Mouse (Mus musculus): ENCODE results near the gene Patj. TPM values are rescaled to one million over a fixed set of nuclear protein-coding genes. Genes with fewer than 3 reads are reported as not detected.

Patj gene
- polyA plus RNA-seq, 1 experiment from 2014 or later = 12.9 TPM

DNA sequence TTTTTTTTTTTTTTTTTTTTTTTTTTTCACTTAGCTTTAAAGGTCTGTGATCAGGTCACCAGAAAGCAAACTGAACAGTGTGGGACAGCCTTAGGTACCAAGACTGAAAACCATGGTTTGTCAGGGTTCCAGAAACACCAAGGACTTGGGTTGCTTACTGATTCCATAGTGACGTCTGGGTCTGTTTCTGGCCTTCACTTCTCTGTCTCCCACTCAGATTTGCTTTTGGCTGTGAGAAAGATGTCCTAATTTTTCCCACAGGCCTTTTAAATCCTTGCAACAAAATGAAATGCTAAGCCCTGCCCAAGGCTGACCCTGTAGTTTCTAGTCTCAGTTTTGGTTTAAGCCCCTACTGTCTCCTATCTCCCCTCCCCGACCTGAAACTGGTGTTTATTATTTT lies 146.0 kb downstream of the Patj start:
- ATAC-seq = no peak
- WGBS = 79% methylated on average over 2 of the region's 2 CpGs

GRCm38 (mm10) chr4:98543001-98543400 lies 147.4 kb downstream of the Patj start:
- no peak overlapping the region for H3K9ac ChIP-seq (ENCODE audit: low read depth, low read length)
- ATAC-seq = no peak
- no peaks in the 10 kb centered on the region for H3K27me3 ChIP-seq (replicated peaks; ENCODE audit: control insufficient read depth, insufficient read depth, low read length)
- no peak overlapping the region for H3K27ac ChIP-seq (ENCODE audit: low read depth, low read length)
- 0 out of 2 replicates have a peak, but pooled peaks cover 10% of the 10 kb centered on the region for H3K36me3 ChIP-seq (ENCODE audit: control insufficient read depth, insufficient read depth)
- H3K9me3 ChIP-seq (ENCODE audit: control insufficient read depth) = no peaks in the 10 kb centered on the region
- WGBS = 83% methylated on average over 3 of the region's 3 CpGs
- no peak for TF ChIP-seq CTCF (IDR thresholded peaks at IDR 0.05; ENCODE audit: low read depth)
- H3K4me2 ChIP-seq (replicated peaks; ENCODE audit: low read depth) = no peak overlapping the region
- no peaks in the 10 kb centered on the region for H3K4me1 ChIP-seq (replicated peaks; ENCODE audit: control insufficient read depth, insufficient read depth, low read length)
- no peak overlapping the region for H3K4me3 ChIP-seq (ENCODE audit: low read depth, low read length)

More for the DNA sequence above, 146.0 kb downstream of the Patj start:
- TF ChIP-seq CTCF (IDR thresholded peaks at IDR 0.05; ENCODE audit: low read depth) = no peak
- Histone ChIP-seq H3K4me1 (replicated peaks; ENCODE audit: control insufficient read depth, insufficient read depth, low read length) (no peaks in the 10 kb centered on the region), H3K9ac (ENCODE audit: low read depth, low read length) (no peak overlapping the region), H3K4me2 (replicated peaks; ENCODE audit: low read depth) (no peak overlapping the region), H3K9me3 (ENCODE audit: control insufficient read depth) (no peaks in the 10 kb centered on the region), H3K36me3 (ENCODE audit: control insufficient read depth, insufficient read depth) (0 out of 2 replicates have a peak, but pooled peaks cover 3% of the 10 kb centered on the region), H3K27me3 (replicated peaks; ENCODE audit: control insufficient read depth, insufficient read depth, low read length) (no peaks in the 10 kb centered on the region), H3K27ac (ENCODE audit: low read depth, low read length) (no peak overlapping the region), H3K4me3 (ENCODE audit: low read depth, low read length) (no peak overlapping the region)

DNA sequence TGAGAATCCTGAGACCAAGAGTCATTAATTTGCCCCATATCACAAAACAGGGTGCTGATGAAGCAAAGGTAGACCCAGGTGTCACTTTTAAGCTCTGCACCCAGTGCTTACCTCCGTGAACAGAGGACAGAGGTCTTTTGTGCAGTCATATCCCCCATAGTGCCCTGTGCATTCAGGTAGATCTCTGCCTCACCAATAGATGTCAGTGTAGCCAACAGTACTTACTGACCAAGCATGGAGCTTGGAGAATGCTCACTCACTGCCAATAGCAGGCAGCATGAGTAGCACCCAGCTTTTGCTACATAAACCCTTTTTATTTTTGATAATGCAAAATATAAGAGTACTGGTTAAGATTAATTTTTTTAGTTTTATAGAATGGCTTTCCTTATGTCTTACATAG lies 149.8 kb downstream of the Patj start:
- 24% methylated on average over 1 of the region's 1 CpGs for WGBS
- Histone ChIP-seq H3K9ac (ENCODE audit: low read depth, low read length) (no peak overlapping the region), H3K4me2 (replicated peaks; ENCODE audit: low read depth) (no peak overlapping the region), H3K36me3 (ENCODE audit: control insufficient read depth, insufficient read depth) (0 out of 2 replicates have a peak, but pooled peaks cover 7% of the 10 kb centered on the region), H3K4me1 (replicated peaks; ENCODE audit: control insufficient read depth, insufficient read depth, low read length) (no peaks in the 10 kb centered on the region), H3K9me3 (ENCODE audit: control insufficient read depth) (no peaks in the 10 kb centered on the region), H3K4me3 (ENCODE audit: low read depth, low read length) (no peak overlapping the region), H3K27me3 (replicated peaks; ENCODE audit: control insufficient read depth, insufficient read depth, low read length) (no peaks in the 10 kb centered on the region), H3K27ac (ENCODE audit: low read depth, low read length) (no peak overlapping the region)
- TF ChIP-seq CTCF (IDR thresholded peaks at IDR 0.05; ENCODE audit: low read depth) = peak; percentile 83
- ATAC-seq = no peak

- Histone ChIP-seq H3K9me3 (ENCODE audit: control insufficient read depth) (no peaks in the 10 kb centered on the region), H3K27ac (ENCODE audit: low read depth, low read length) (no peak overlapping the region)
- WGBS = 72% methylated on average over 12 of the region's 12 CpGs
These were observed 151.0 kb downstream of the Patj start for GRCm38 (mm10) chr4:98546456-98547176.

DNA sequence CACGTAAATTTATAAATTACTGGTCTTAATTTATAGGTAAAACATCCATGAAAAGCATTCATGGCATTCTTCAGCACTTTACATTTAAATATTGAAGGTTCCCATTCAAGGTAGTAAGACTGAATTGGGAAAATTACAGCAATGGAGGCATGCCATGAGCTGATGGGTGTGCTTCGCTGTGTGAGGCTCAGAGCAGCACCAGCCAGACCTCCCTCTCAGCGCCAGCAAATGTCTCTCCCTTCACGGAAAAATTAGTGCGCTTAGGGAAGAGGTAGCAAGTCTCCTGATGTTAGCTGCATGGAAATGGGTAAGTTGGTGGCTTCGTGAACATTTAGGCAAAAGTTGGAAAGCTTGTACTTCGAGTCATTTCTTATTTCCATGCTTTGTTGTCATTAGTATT lies 153.9 kb downstream of the Patj start:
- Histone ChIP-seq H3K27me3 (replicated peaks; ENCODE audit: control insufficient read depth, insufficient read depth, low read length) (no peaks in the 10 kb centered on the region), H3K36me3 (ENCODE audit: control insufficient read depth, insufficient read depth) (0 out of 2 replicates have a peak, but pooled peaks cover 7% of the 10 kb centered on the region), H3K27ac (ENCODE audit: low read depth, low read length) (no peak overlapping the region), H3K4me2 (replicated peaks; ENCODE audit: low read depth) (no peak overlapping the region), H3K4me1 (replicated peaks; ENCODE audit: control insufficient read depth, insufficient read depth, low read length) (no peaks in the 10 kb centered on the region), H3K9me3 (ENCODE audit: control insufficient read depth) (no peaks in the 10 kb centered on the region), H3K4me3 (ENCODE audit: low read depth, low read length) (no peak overlapping the region), H3K9ac (ENCODE audit: low read depth, low read length) (no peak overlapping the region)
- WGBS = 90% methylated on average over 7 of the region's 7 CpGs
- no peak for TF ChIP-seq CTCF (IDR thresholded peaks at IDR 0.05; ENCODE audit: low read depth)
- no peak for ATAC-seq

More at GRCm38 (mm10) chr4:98546456-98547176, 151.0 kb downstream of the Patj start:
- Histone ChIP-seq H3K4me2 (replicated peaks; ENCODE audit: low read depth) (no peak overlapping the region), H3K4me3 (ENCODE audit: low read depth, low read length) (no peak overlapping the region), H3K36me3 (ENCODE audit: control insufficient read depth, insufficient read depth) (0 out of 2 replicates have a peak, but pooled peaks cover 7% of the 10 kb centered on the region), H3K27me3 (replicated peaks; ENCODE audit: control insufficient read depth, insufficient read depth, low read length) (no peaks in the 10 kb centered on the region), H3K4me1 (replicated peaks; ENCODE audit: control insufficient read depth, insufficient read depth, low read length) (no peaks in the 10 kb centered on the region), H3K9ac (ENCODE audit: low read depth, low read length) (no peak overlapping the region)
- ATAC-seq = no peak
- no peak for TF ChIP-seq CTCF (IDR thresholded peaks at IDR 0.05; ENCODE audit: low read depth)

DNA sequence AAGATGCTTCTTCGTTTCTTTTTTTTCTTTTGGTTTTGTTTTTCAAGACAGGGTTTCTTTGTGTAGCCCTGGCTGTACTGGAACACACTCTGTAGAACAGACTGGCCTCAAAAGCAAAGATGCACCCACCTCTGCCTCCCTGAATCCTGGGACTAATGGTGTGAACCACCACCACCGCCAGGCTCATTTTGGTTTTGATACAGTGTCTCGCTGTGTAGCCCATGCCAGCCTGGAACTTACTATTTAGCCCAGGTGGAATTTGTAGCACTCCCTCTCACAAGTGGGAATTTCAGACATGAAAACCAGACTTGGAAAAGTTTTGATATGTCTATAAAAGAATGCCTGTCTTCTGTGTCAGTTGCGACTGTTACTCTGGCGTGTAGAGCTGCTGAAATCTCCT lies 154.5 kb downstream of the Patj start:
- Histone ChIP-seq H3K9me3 (ENCODE audit: control insufficient read depth) (no peaks in the 10 kb centered on the region), H3K36me3 (ENCODE audit: control insufficient read depth, insufficient read depth) (0 out of 2 replicates have a peak, but pooled peaks cover 7% of the 10 kb centered on the region), H3K9ac (ENCODE audit: low read depth, low read length) (no peak overlapping the region), H3K4me3 (ENCODE audit: low read depth, low read length) (no peak overlapping the region), H3K4me1 (replicated peaks; ENCODE audit: control insufficient read depth, insufficient read depth, low read length) (no peaks in the 10 kb centered on the region), H3K4me2 (replicated peaks; ENCODE audit: low read depth) (no peak overlapping the region), H3K27me3 (replicated peaks; ENCODE audit: control insufficient read depth, insufficient read depth, low read length) (no peaks in the 10 kb centered on the region), H3K27ac (ENCODE audit: low read depth, low read length) (no peak overlapping the region)
- ATAC-seq = no peak
- WGBS = 93% methylated on average over 5 of the region's 5 CpGs
- TF ChIP-seq CTCF (IDR thresholded peaks at IDR 0.05; ENCODE audit: low read depth) = no peak
